Mouse (Mus musculus) ES-E14 (cell line): ENCODE measurements around the gene Hdgf.

Experiments
- CHD2 ChIP-seq: IDR thresholded peaks from 2 replicates; pipeline ENCODE4 v1.6.1; 2014; ENCODE audit warnings: mild to moderate bottlenecking, low read depth, low read length, inconsistent platforms
- HCFC1 ChIP-seq: IDR thresholded peaks from 2 replicates; pipeline ENCODE4 v1.6.1; 2012; ENCODE audit warnings: low read length, inconsistent platforms, borderline replicate concordance; ENCODE audit not compliant: insufficient read depth
- ZC3H11A ChIP-seq: IDR thresholded peaks from 2 replicates; pipeline ENCODE4 v1.6.1; 2012; ENCODE audit warnings: low read depth, mild to moderate bottlenecking, inconsistent platforms, low read length, borderline replicate concordance
- ZNF384 ChIP-seq: IDR thresholded peaks from 2 replicates; pipeline ENCODE4 v1.6.1; 2012; ENCODE audit warnings: low read depth, low read length, inconsistent platforms

DNA sequence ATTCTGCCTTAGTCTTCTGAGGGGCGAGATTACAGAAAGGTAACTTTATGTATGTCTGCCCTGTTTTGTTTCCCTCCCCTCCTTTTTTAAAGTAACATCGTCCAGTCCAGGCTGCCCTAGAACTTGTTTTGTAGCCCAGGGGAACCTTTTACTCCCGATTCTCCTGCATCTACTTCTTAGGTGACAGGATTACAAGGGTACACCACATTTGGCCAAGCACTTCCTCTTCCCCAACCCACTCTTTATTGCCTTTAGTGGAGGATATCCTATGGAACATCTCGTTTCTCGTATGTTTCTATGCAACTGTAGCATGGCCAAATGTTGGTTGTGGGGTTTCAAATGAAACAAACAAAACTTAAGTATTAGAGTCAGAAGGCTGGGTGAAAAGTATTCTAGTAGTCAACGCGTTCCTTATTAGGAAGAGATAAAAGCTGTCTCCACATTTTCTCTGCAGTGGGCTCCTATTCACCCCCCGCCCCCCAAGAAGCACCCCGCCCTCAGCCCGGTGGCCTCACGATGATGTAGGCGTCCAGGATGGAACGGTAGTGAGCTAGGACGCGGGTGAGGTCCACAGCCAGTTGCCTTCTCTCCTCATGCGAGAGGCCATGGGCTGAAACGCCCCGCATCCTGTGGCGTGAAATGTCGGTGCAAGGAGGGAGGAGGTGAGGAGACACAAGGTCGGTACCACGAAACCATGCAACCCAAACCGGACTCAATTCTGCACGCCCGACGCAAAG, 23.4 kb downstream of the Hdgf start:
- TF ChIP-seq ZNF384 (no peak), CHD2 (no peak), HCFC1 (no peak), ZC3H11A (no peak)
